Mouse (Mus musculus): ENCODE data around the gene Col4a3. TPM values are rescaled to one million over a fixed set of nuclear protein-coding genes. Genes with fewer than 3 reads are reported as not detected.

Gene Col4a3
- polyA plus RNA-seq, 1 experiment from 2014 or later: 0.14 TPM

DNA sequence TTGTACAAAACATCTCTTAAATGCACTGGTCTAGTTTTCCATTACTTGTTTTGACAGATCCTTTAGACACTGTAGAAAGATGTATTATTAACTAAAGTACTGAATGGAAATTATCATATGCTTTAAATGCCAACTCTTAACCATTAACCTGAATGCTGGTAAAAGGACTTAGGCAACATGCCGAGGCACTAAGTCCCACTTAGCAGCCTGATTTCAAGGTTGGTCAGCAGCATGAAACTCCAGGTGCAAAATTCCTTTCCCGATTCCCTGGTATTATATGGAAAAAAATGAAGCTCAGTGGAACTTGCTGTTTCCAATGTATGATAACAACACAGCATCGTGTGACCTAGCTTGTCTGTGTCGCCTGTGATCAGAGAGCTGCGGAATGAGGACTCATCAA, 31.9 kb downstream of the Col4a3 start:
- H3K27ac ChIP-seq (replicated peaks; ENCODE audit: low read depth, low read length): no peak overlapping the region
- H3K9me3 ChIP-seq (ENCODE audit: control insufficient read depth, low read length): no peaks in the 10 kb centered on the region
- no peak for DNase-seq

DNA sequence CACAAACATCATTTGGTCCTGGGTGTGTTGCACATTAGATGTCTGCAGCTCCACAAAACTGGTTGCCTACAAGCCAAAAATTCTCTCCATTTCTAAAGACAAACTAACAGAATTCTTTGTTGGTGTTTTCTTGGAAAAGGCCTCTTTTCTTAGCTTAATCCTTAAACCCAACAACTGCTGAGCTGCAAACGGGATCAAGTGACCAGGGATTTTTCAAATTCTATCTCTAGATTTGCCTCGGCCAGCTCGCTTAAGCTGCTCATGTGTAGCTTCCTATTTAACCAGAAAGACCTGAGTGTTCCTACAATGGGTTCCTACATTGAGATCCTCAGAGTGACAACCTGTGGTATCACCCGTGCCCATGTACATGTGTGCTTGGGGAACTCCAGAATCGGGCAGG, 33.3 kb downstream of the Col4a3 start:
- no peaks in the 10 kb centered on the region for H3K36me3 ChIP-seq (ENCODE audit: control insufficient read depth, insufficient read depth, low read length)
- H3K4me3 ChIP-seq (replicated peaks; ENCODE audit: low read depth, low read length): no peak overlapping the region
- H3K9me3 ChIP-seq (ENCODE audit: control insufficient read depth, low read length): no peaks in the 10 kb centered on the region
- no peak overlapping the region for H3K27ac ChIP-seq (replicated peaks; ENCODE audit: low read depth, low read length)
- H3K4me1 ChIP-seq (ENCODE audit: control insufficient read depth, insufficient read depth, low read length): no peaks in the 10 kb centered on the region
- 79% methylated on average over 5 of the region's 5 CpGs for WGBS
- H3K27me3 ChIP-seq (ENCODE audit: control insufficient read depth, insufficient read depth, low read length): no peaks in the 10 kb centered on the region
- no peak for ATAC-seq (ENCODE audit: low FRiP score, low TSS enrichment)
- H3K9ac ChIP-seq (replicated peaks; ENCODE audit: low read length): no peak overlapping the region
- no peak for DNase-seq
- no peak overlapping the region for H3K4me2 ChIP-seq (ENCODE audit: low read length)

More for the DNA sequence above, 31.9 kb downstream of the Col4a3 start:
- ATAC-seq (ENCODE audit: low FRiP score, low TSS enrichment): no peak
- H3K4me1 ChIP-seq (ENCODE audit: control insufficient read depth, insufficient read depth, low read length): no peaks in the 10 kb centered on the region
- WGBS: 85% methylated on average over 5 of the region's 5 CpGs
- no peaks in the 10 kb centered on the region for H3K36me3 ChIP-seq (ENCODE audit: control insufficient read depth, insufficient read depth, low read length)
- H3K9ac ChIP-seq (replicated peaks; ENCODE audit: low read length): no peak overlapping the region
- no peaks in the 10 kb centered on the region for H3K27me3 ChIP-seq (ENCODE audit: control insufficient read depth, insufficient read depth, low read length)
- no peak overlapping the region for H3K4me3 ChIP-seq (replicated peaks; ENCODE audit: low read depth, low read length)
- no peak overlapping the region for H3K4me2 ChIP-seq (ENCODE audit: low read length)

DNA sequence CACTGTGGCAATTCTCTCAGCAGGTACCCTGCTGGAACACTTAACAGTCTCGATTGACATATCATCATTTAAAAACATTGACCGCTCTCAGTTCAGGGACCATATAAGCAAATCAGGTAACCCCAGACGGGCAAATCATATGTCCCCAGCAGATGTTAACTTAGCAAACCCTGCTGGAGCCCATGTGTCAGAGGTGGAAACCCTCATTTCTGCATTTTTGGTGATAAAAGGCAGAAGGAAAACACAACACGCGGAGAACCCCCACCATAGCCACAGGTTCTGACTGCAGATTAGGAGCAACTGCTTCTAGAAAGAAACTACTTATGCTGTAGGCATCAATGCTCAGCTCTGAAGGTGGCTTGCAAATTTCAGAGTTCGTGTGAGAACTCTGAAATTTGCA, 38.2 kb downstream of the Col4a3 start:
- no peak overlapping the region for H3K4me3 ChIP-seq (replicated peaks; ENCODE audit: low read depth, low read length)
- ATAC-seq (ENCODE audit: low FRiP score, low TSS enrichment) (no peak), DNase-seq (no peak)
- 82% methylated on average over 6 of the region's 6 CpGs for WGBS
- no peak overlapping the region for H3K9ac ChIP-seq (replicated peaks; ENCODE audit: low read length)
- no peak overlapping the region for H3K4me2 ChIP-seq (ENCODE audit: low read length)
- no peaks in the 10 kb centered on the region for H3K27me3 ChIP-seq (ENCODE audit: control insufficient read depth, insufficient read depth, low read length)
- no peak overlapping the region for H3K27ac ChIP-seq (replicated peaks; ENCODE audit: low read depth, low read length)
- no peaks in the 10 kb centered on the region for H3K36me3 ChIP-seq (ENCODE audit: control insufficient read depth, insufficient read depth, low read length)
- H3K4me1 ChIP-seq (ENCODE audit: control insufficient read depth, insufficient read depth, low read length): no peaks in the 10 kb centered on the region
- H3K9me3 ChIP-seq (ENCODE audit: control insufficient read depth, low read length): no peaks in the 10 kb centered on the region

DNA sequence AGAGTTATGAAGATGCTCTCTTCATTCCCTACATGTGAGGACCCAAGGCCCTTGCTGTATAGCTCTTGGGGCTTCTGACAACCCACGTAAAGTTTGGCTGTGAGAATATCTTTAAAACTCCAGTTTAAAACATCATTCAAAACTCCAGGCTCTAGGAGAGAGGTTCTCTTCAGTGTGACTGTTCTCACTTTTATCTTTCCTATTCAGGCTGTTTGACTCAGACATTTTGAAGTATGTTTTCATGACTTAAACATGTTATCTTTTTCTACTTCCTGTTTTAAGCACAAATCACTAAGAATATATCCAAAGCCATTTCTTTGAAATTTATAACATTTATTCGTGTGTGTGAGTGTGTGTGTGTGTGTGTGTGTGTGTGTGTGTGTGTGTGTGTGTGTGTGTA, 38.8 kb downstream of the Col4a3 start:
- ATAC-seq (ENCODE audit: low FRiP score, low TSS enrichment) (no peak), DNase-seq (no peak)
- H3K4me3 ChIP-seq (replicated peaks; ENCODE audit: low read depth, low read length): no peak overlapping the region
- no peak overlapping the region for H3K9ac ChIP-seq (replicated peaks; ENCODE audit: low read length)
- no peaks in the 10 kb centered on the region for H3K27me3 ChIP-seq (ENCODE audit: control insufficient read depth, insufficient read depth, low read length)
- no peak overlapping the region for H3K4me2 ChIP-seq (ENCODE audit: low read length)
- H3K4me1 ChIP-seq (ENCODE audit: control insufficient read depth, insufficient read depth, low read length): no peaks in the 10 kb centered on the region
- no peaks in the 10 kb centered on the region for H3K36me3 ChIP-seq (ENCODE audit: control insufficient read depth, insufficient read depth, low read length)
- WGBS: 83% methylated on average over 2 of the region's 2 CpGs
- no peak overlapping the region for H3K27ac ChIP-seq (replicated peaks; ENCODE audit: low read depth, low read length)
- H3K9me3 ChIP-seq (ENCODE audit: control insufficient read depth, low read length): no peaks in the 10 kb centered on the region

DNA sequence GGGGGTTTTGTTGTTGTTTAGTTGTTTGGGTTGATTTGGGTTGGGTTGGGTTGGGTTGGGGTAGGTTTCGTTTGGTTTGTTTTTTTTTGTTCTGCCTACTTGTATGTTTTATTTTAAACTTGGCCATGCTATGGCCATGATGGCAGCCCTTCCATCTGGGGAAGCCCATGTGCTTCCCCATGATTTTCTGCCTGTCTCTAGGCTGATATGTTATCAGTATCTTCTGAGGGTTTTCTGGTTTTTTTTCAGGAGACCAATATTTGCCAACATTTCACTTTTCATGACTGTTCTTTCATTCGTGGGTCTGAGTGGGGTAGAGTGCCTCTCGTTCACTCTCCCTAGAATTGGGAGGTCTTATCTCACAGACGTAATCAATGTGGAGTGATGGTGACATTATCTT, 40.9 kb downstream of the Col4a3 start:
- DNase-seq (no peak), ATAC-seq (ENCODE audit: low FRiP score, low TSS enrichment) (no peak)
- H3K4me2 ChIP-seq (ENCODE audit: low read length): no peak overlapping the region
- H3K27me3 ChIP-seq (ENCODE audit: control insufficient read depth, insufficient read depth, low read length): no peaks in the 10 kb centered on the region
- no peaks in the 10 kb centered on the region for H3K36me3 ChIP-seq (ENCODE audit: control insufficient read depth, insufficient read depth, low read length)
- no peak overlapping the region for H3K27ac ChIP-seq (replicated peaks; ENCODE audit: low read depth, low read length)
- H3K9me3 ChIP-seq (ENCODE audit: control insufficient read depth, low read length): no peaks in the 10 kb centered on the region
- no peak overlapping the region for H3K4me3 ChIP-seq (replicated peaks; ENCODE audit: low read depth, low read length)
- H3K4me1 ChIP-seq (ENCODE audit: control insufficient read depth, insufficient read depth, low read length): no peaks in the 10 kb centered on the region
- H3K9ac ChIP-seq (replicated peaks; ENCODE audit: low read length): no peak overlapping the region
- WGBS: 87% methylated on average over 4 of the region's 4 CpGs

DNA sequence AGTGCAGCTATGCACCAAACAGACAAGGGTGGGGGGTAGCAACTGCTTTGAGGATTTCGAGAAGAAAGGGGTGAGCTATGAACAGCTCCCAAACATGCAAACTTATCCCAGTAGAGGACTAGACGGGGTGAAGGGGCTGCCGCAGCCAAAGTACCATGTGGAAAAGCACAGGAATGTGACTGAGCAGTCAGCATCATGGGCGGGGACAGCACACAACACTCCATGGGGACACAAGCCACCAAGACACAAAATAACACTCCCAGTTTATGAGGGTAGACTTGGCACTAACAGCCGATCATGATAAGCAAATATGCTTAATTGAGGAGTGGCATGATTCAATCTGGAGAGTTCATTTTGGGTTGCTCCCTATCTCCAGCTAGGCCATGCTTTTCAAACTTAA, 42.8 kb downstream of the Col4a3 start:
- Histone ChIP-seq H3K9ac (replicated peaks; ENCODE audit: low read length) (no peak overlapping the region), H3K36me3 (ENCODE audit: control insufficient read depth, insufficient read depth, low read length) (no peaks in the 10 kb centered on the region), H3K27me3 (ENCODE audit: control insufficient read depth, insufficient read depth, low read length) (no peaks in the 10 kb centered on the region), H3K27ac (replicated peaks; ENCODE audit: low read depth, low read length) (no peak overlapping the region), H3K9me3 (ENCODE audit: control insufficient read depth, low read length) (no peaks in the 10 kb centered on the region), H3K4me3 (replicated peaks; ENCODE audit: low read depth, low read length) (no peak overlapping the region), H3K4me1 (ENCODE audit: control insufficient read depth, insufficient read depth, low read length) (no peaks in the 10 kb centered on the region), H3K4me2 (ENCODE audit: low read length) (no peak overlapping the region)
- 91% methylated on average over 5 of the region's 5 CpGs for WGBS
- ATAC-seq (ENCODE audit: low FRiP score, low TSS enrichment): no peak
- no peak for DNase-seq

DNA sequence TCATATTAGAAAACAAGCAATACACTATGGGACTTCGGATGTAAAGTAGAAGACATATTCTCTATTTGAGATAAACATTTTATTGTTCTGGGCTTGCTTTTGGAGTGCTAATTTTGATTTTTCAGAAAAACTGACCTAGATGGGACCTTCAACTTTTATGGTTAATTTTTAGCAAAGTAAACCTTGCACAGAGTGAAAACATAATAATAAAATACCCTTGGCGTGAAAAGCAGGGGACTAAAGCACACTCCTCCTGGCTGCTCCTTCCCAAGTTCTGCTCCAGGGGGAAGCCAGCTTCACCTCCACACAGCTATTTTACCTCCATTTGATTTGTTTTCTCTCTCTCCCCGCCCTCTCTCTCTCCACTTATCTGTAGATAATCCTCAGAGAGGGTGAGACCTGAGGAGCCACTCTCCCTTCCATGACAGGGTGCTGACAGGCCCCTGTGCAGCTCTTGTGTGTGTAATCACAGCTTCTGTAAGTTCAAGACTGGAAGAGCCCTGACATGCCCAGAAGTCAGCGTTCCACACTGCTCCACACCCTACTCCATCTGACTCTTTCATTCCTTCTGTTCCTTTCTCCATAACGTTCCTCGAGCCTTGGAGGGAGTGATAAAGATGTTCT, 44.6 kb downstream of the Col4a3 start:
- no peak overlapping the region for H3K27ac ChIP-seq (replicated peaks; ENCODE audit: low read depth, low read length)
- 82% methylated on average over 6 of the region's 6 CpGs for WGBS
- no peaks in the 10 kb centered on the region for H3K27me3 ChIP-seq (ENCODE audit: control insufficient read depth, insufficient read depth, low read length)
- no peaks in the 10 kb centered on the region for H3K9me3 ChIP-seq (ENCODE audit: control insufficient read depth, low read length)
- no peak overlapping the region for H3K4me3 ChIP-seq (replicated peaks; ENCODE audit: low read depth, low read length)
- no peaks in the 10 kb centered on the region for H3K4me1 ChIP-seq (ENCODE audit: control insufficient read depth, insufficient read depth, low read length)
- no peak overlapping the region for H3K4me2 ChIP-seq (ENCODE audit: low read length)
- ATAC-seq (ENCODE audit: low FRiP score, low TSS enrichment): no peak
- no peaks in the 10 kb centered on the region for H3K36me3 ChIP-seq (ENCODE audit: control insufficient read depth, insufficient read depth, low read length)
- no peak for DNase-seq
- H3K9ac ChIP-seq (replicated peaks; ENCODE audit: low read length): no peak overlapping the region

DNA sequence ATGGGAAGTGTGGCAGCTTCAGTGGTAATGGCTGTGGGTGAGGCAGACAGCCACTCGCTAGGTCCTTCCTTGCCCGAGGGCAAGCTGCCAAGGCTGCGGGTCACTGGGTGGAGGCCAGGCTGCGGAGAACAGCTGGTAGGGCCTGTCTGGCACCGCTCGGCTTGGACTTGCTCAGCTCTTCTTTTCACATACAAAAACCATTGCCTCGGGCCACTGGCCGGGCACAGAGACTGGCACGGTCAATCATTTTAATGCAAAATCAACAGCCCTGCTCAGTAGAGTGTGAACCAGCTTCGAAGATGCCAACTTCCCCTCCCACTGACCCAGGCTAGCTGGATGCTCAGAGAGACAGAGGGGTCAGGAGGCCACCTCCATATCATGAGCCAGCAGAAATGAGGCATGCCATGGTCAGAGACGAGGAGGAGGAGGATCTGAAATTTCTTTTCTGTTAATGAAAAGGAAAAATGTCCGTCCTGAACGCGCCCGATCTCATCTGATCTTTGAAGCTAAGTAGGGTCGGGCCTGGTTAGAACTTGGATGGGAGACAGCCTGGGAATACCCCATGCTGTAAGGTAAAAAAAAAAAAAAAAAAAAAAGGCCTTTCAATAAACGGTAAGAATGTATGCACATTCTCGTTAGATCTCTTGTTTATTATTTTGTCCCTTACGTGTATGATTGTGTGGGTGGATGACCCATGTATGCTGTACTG, 48.0 kb downstream of the Col4a3 start:
- H3K4me1 ChIP-seq (ENCODE audit: control insufficient read depth, insufficient read depth, low read length): no peaks in the 10 kb centered on the region
- H3K9ac ChIP-seq (replicated peaks; ENCODE audit: low read length): no peak overlapping the region
- H3K9me3 ChIP-seq (ENCODE audit: control insufficient read depth, low read length): no peaks in the 10 kb centered on the region
- ATAC-seq (ENCODE audit: low FRiP score, low TSS enrichment): peak; percentile 67
- H3K36me3 ChIP-seq (ENCODE audit: control insufficient read depth, insufficient read depth, low read length): no peaks in the 10 kb centered on the region
- H3K27me3 ChIP-seq (ENCODE audit: control insufficient read depth, insufficient read depth, low read length): no peaks in the 10 kb centered on the region
- WGBS: 82% methylated on average over 19 of the region's 19 CpGs
- H3K27ac ChIP-seq (replicated peaks; ENCODE audit: low read depth, low read length): no peak overlapping the region
- no peak overlapping the region for H3K4me3 ChIP-seq (replicated peaks; ENCODE audit: low read depth, low read length)
- DNase-seq: peak; percentile 42
- H3K4me2 ChIP-seq (ENCODE audit: low read length): no peak overlapping the region

DNA sequence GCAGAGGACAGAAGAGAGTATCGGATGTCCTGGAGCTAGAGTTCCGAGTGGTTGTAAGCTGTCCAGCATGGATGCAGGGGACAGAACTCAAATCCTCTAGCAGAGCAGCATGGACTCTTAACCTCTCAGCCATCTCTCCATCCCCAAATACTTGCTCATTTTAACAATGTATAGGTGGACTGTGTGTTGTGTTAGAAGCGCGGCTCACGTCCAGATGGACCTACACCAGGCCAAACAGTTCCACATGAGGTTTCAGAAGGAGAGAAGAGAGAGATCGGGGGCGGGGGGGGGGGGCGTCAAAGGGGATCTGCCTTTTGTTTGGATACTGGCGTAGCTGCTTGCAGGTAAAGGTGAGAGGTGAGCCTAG, 48.5 kb downstream of the Col4a3 start:
- H3K4me3 ChIP-seq (replicated peaks; ENCODE audit: low read depth, low read length): no peak overlapping the region
- DNase-seq: no peak
- 89% methylated on average over 9 of the region's 9 CpGs for WGBS
- H3K36me3 ChIP-seq (ENCODE audit: control insufficient read depth, insufficient read depth, low read length): no peaks in the 10 kb centered on the region
- no peak for ATAC-seq (ENCODE audit: low FRiP score, low TSS enrichment)
- no peak overlapping the region for H3K27ac ChIP-seq (replicated peaks; ENCODE audit: low read depth, low read length)
- H3K4me1 ChIP-seq (ENCODE audit: control insufficient read depth, insufficient read depth, low read length): no peaks in the 10 kb centered on the region
- H3K27me3 ChIP-seq (ENCODE audit: control insufficient read depth, insufficient read depth, low read length): no peaks in the 10 kb centered on the region
- no peak overlapping the region for H3K9ac ChIP-seq (replicated peaks; ENCODE audit: low read length)
- no peaks in the 10 kb centered on the region for H3K9me3 ChIP-seq (ENCODE audit: control insufficient read depth, low read length)
- no peak overlapping the region for H3K4me2 ChIP-seq (ENCODE audit: low read length)

All from midbrain, embryonic 14.5 days (tissue).